Mouse (Mus musculus): Measurements from ENCODE around the gene Lmbr1l. TPM values are rescaled to one million over a fixed set of nuclear protein-coding genes. Genes with fewer than 3 reads are reported as not detected.

The Lmbr1l gene
- polyA plus RNA-seq, 1 experiment from 2014 or later: 25.9 TPM

GRCm38 (mm10) chr15:98877331-98877730 is 40.7 kb downstream of the Lmbr1l start:
- H3K9ac ChIP-seq (ENCODE audit: low read depth, low read length): no peak overlapping the region
- peaks cover 24% of the 10 kb centered on the region for H3K4me1 ChIP-seq (ENCODE audit: control insufficient read depth, insufficient read depth, low read depth, low read length)
- H3K27me3 ChIP-seq (replicated peaks; ENCODE audit: control insufficient read depth, insufficient read depth, low read length): no peaks in the 10 kb centered on the region
- H3K4me3 ChIP-seq (ENCODE audit: low read length): no peak overlapping the region
- no peaks in the 10 kb centered on the region for H3K9me3 ChIP-seq (ENCODE audit: control insufficient read depth, low read length)
- H3K27ac ChIP-seq (ENCODE audit: low read depth, low read length): no peak overlapping the region
- no peak overlapping the region for H3K4me2 ChIP-seq (ENCODE audit: low read length)
- no peak for ATAC-seq
- 9% methylated on average over 3 of the region's 3 CpGs for WGBS
- H3K36me3 ChIP-seq (ENCODE audit: control insufficient read depth, insufficient read depth, low read length): no peaks in the 10 kb centered on the region

- peak; percentile 84 for ATAC-seq
- no peaks in the 10 kb centered on the region for H3K9me3 ChIP-seq (ENCODE audit: control insufficient read depth, low read length)
- under 1% methylated on average over 51 of the region's 51 CpGs for WGBS
- peak overlapping the region; percentile 100 for H3K27ac ChIP-seq (ENCODE audit: low read depth, low read length)
- peak overlapping the region; percentile 98 for H3K4me2 ChIP-seq (ENCODE audit: low read length)
- H3K9ac ChIP-seq (ENCODE audit: low read depth, low read length): peak overlapping the region; percentile 99
- H3K4me1 ChIP-seq (ENCODE audit: control insufficient read depth, insufficient read depth, low read depth, low read length): peaks cover 38% of the 10 kb centered on the region
- no peaks in the 10 kb centered on the region for H3K27me3 ChIP-seq (replicated peaks; ENCODE audit: control insufficient read depth, insufficient read depth, low read length)
- H3K36me3 ChIP-seq (ENCODE audit: control insufficient read depth, insufficient read depth, low read length): no peaks in the 10 kb centered on the region
- H3K4me3 ChIP-seq (ENCODE audit: low read length): peak overlapping the region; percentile 99
These were observed 45.8 kb downstream of the Lmbr1l start for GRCm38 (mm10) chr15:98871916-98872888.

DNA sequence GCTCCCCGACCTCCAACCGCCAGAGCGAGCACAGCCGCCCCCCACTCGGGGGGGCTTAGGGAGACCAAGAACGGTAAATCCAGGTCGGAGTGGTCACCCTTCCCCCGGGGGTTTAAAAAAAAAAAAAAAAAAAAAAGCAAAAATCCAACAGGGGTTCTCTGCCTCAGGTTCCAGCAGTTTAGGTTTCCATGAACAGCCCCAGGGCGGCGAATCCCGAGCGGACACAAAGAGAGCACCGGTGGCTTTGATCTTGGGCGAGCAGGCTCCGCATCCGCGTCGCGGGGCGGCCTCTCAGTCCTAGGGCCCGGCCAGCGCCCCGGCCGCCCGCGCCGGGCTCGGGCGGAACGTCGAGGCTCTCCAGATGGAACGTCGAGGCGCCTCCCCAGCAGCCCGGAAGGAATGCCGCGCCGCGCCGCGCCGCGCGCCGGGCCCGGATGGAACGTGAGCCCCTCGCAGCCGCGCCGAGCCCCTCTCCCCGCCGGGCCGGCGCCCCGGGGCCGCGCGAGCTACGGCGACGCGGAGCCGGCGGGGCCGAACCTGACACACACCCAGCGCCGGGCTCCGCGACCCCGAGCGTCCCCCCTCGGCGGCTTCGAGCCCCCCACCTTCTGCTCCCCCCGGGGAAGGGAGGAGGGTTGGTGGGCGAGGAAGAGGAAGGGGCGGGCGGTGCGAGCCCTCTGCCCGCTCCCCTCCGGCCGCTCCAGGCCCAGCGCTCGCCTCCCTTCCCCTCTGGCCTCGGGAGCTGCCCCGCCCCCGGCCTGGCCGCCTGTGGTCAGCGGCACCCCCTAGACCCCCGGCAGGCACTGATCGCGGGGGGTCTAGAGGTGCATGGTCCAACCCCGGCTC is 46.7 kb downstream of the Lmbr1l start, which contains the start of gene Kmt2d:
Kmt2d (minus strand) TSS at position 135 of the 846 bp plus-strand sequence.
- H3K4me2 ChIP-seq (ENCODE audit: low read length): peak within 1 kb of the TSS; percentile 98
- whole genome bisulfite sequencing: under 1% methylated on average over 54 of the region's 94 CpGs
- H3K9me3 ChIP-seq (ENCODE audit: control insufficient read depth, low read length): no peaks in the 10 kb centered on the region
- peak; percentile 59 for ATAC-seq
- H3K27ac ChIP-seq (ENCODE audit: low read depth, low read length): peak within 1 kb of the TSS; percentile 100
- peaks cover 42% of the 10 kb centered on the region for H3K4me1 ChIP-seq (ENCODE audit: control insufficient read depth, insufficient read depth, low read depth, low read length)
- H3K27me3 ChIP-seq (replicated peaks; ENCODE audit: control insufficient read depth, insufficient read depth, low read length): no peaks in the 10 kb centered on the region
- peak within 1 kb of the TSS; percentile 99 for H3K9ac ChIP-seq (ENCODE audit: low read depth, low read length)
- H3K4me3 ChIP-seq (ENCODE audit: low read length): peak within 1 kb of the TSS; percentile 99
- H3K36me3 ChIP-seq (ENCODE audit: control insufficient read depth, insufficient read depth, low read length): peaks cover under 1% of the 10 kb centered on the region; the same call in 1 of the 2 replicates

DNA sequence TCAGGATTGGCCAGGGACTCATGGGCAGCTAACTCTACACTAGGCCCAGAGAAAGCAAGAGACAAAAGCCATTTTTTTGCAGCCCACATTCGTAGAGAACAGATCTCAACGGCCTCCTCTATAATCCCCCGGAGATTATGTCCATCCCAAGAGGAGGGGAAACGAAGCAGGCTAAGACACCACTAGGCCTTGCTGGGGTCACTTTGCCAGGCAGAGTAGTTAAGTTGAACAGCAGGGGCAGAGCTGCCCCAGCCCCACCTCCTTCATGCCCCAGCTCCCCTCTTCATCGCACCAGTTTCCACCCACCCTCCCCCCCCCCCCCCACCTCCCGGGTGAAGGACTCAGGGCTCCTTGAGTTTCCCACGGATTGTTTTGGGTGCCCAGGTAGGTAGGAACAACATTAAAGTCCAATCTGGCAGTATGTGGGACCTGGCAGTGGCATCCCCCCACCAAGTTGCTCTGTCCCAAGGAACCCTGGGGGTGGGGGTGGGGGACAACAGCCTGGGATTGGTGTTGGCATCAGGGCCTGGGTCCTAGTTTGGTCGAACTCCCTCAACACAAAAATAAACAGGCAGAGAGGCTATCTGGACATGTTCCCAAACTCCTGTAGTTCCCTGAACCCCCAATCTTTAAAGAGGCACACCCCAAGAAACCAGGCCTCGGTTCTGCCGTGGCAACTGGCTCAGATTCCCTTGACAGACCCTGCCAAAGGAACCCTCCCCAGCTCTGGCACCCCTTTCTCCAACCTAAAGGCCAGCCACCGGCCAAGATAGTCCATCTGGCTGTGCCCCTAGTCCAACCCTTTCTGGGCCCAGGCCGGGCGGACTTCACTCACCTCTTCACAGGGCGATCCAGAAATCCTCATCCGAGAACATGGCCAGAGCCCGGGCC is 47.6 kb downstream of the Lmbr1l start:
- Histone ChIP-seq H3K27me3 (replicated peaks; ENCODE audit: control insufficient read depth, insufficient read depth, low read length) (no peaks in the 10 kb centered on the region), H3K36me3 (ENCODE audit: control insufficient read depth, insufficient read depth, low read length) (peaks cover 4% of the 10 kb centered on the region; the same call in 1 of the 2 replicates), H3K27ac (ENCODE audit: low read depth, low read length) (peak overlapping the region; percentile 100), H3K4me3 (ENCODE audit: low read length) (peak overlapping the region; percentile 99), H3K9me3 (ENCODE audit: control insufficient read depth, low read length) (no peaks in the 10 kb centered on the region), H3K9ac (ENCODE audit: low read depth, low read length) (peak overlapping the region; percentile 99), H3K4me2 (ENCODE audit: low read length) (peak overlapping the region; percentile 98), H3K4me1 (ENCODE audit: control insufficient read depth, insufficient read depth, low read depth, low read length) (peaks cover 42% of the 10 kb centered on the region)
- ATAC-seq: no peak
- 0% methylated on average over 16 of the region's 16 CpGs for WGBS

- Histone ChIP-seq H3K36me3 (ENCODE audit: control insufficient read depth, insufficient read depth, low read length) (peaks cover 6% of the 10 kb centered on the region; the same call in 1 of the 2 replicates), H3K27ac (ENCODE audit: low read depth, low read length) (peak overlapping the region; percentile 20; the same call in 1 of the 2 replicates), H3K9ac (ENCODE audit: low read depth, low read length) (peak overlapping the region; percentile 99), H3K4me2 (ENCODE audit: low read length) (peak overlapping the region; percentile 98), H3K4me3 (ENCODE audit: low read length) (peak overlapping the region; percentile 99), H3K4me1 (ENCODE audit: control insufficient read depth, insufficient read depth, low read depth, low read length) (peaks cover 42% of the 10 kb centered on the region), H3K27me3 (replicated peaks; ENCODE audit: control insufficient read depth, insufficient read depth, low read length) (no peaks in the 10 kb centered on the region), H3K9me3 (ENCODE audit: control insufficient read depth, low read length) (no peaks in the 10 kb centered on the region)
- no peak for ATAC-seq
- 9% methylated on average over 8 of the region's 8 CpGs for WGBS
These were observed 48.5 kb downstream of the Lmbr1l start for GRCm38 (mm10) chr15:98869342-98870178.

GRCm38 (mm10) chr15:98868346-98869063 is 49.5 kb downstream of the Lmbr1l start:
- Histone ChIP-seq H3K27me3 (replicated peaks; ENCODE audit: control insufficient read depth, insufficient read depth, low read length) (no peaks in the 10 kb centered on the region), H3K9ac (ENCODE audit: low read depth, low read length) (peak overlapping the region; percentile 99), H3K4me1 (ENCODE audit: control insufficient read depth, insufficient read depth, low read depth, low read length) (peaks cover 42% of the 10 kb centered on the region), H3K36me3 (ENCODE audit: control insufficient read depth, insufficient read depth, low read length) (peaks cover 13% of the 10 kb centered on the region), H3K9me3 (ENCODE audit: control insufficient read depth, low read length) (no peaks in the 10 kb centered on the region), H3K27ac (ENCODE audit: low read depth, low read length) (no peak overlapping the region), H3K4me3 (ENCODE audit: low read length) (peak overlapping the region; percentile 99), H3K4me2 (ENCODE audit: low read length) (peak overlapping the region; percentile 98)
- WGBS: 29% methylated on average over 11 of the region's 11 CpGs
- ATAC-seq: no peak

GRCm38 (mm10) chr15:98867321-98867720 is 50.7 kb downstream of the Lmbr1l start:
- H3K4me1 ChIP-seq (ENCODE audit: control insufficient read depth, insufficient read depth, low read depth, low read length): peaks cover 37% of the 10 kb centered on the region
- H3K27ac ChIP-seq (ENCODE audit: low read depth, low read length): no peak overlapping the region
- no peaks in the 10 kb centered on the region for H3K27me3 ChIP-seq (replicated peaks; ENCODE audit: control insufficient read depth, insufficient read depth, low read length)
- peak overlapping the region; percentile 98 for H3K4me2 ChIP-seq (ENCODE audit: low read length)
- 68% methylated on average over 6 of the region's 6 CpGs for WGBS
- ATAC-seq: no peak
- no peak overlapping the region for H3K9ac ChIP-seq (ENCODE audit: low read depth, low read length)
- no peaks in the 10 kb centered on the region for H3K9me3 ChIP-seq (ENCODE audit: control insufficient read depth, low read length)
- no peak overlapping the region for H3K4me3 ChIP-seq (ENCODE audit: low read length)
- H3K36me3 ChIP-seq (ENCODE audit: control insufficient read depth, insufficient read depth, low read length): peaks cover 23% of the 10 kb centered on the region
